Mouse (Mus musculus): Measurements from ENCODE around the gene Ranbp2.
"Not testable (repeated sequence)": the region's sequence is repeated elsewhere in the genome, so short reads cannot be mapped to it uniquely, and the experiment has no call there.

The Ranbp2 gene

DNA sequence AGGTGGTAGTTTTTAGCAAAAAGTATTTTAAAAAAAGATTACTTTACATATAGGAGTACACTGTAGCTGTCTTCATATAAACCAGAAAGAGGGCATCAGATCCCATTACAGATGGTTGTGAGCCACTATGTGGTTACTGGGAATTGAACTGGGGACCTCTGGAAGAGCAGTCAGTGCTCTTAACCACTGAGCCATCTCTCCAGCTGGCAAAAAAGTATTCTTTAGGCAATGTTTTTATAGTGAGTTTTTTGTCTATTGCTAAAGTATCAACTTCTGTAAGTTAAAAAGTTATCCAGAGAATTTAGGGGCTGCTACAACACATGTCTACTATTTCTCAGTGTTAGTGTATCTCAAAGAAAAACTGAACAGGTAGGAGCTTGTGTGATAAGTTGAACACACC is 50.0 kb downstream of the Ranbp2 start:
- no peak for DNase-seq (ENCODE audit: low spot score in 2 of 2)

DNA sequence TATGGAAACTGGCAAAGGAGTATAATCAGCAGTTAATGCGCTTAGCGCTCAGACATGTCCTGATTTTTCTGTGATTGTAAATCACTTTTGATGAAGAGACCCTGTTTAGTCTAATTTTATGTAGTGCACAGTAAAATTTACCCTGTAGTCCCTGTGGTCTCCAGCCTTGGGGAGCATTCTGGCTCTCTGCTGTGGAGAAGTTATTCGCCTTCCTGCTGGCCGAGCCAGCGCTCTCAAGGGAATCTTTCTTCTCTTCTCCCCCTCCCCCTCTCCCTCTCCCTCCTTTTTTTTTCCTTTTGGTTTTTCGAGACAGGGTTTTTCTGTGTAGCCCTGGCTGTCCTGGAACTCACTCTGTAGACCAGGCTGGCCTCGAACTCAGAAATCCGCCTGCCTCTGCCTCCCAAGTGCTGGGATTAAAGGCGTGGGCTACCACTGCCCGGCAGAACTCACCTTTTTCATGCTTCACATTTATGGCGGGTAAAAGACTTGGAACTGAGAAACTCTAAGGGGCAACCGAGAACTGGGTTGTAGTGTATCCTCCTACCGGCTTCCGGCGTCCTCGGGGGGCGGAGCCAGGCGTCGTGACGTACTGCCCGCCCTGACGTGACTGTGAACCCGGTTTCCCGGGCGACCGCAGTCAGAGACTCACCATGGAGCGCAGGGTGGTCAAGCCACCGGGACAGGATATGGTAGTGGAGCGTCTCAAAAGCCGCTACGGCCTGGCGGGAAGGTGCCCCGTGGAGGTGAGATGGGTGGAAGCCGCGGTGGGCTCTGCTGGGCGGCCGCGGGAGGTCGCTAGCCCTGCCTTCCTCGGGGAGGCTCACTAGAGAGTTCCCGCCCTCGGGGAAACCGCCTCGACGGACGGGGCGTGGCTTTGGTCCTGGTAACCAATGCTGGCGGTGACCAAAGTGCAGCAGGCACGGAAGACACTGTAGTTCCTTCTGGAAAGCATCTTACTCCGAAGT is 50.9 kb downstream of the Ranbp2 start, which contains the start of gene Ccdc138:
Gene Ccdc138 (plus strand): TSS at position 629 of the 965 bp plus-strand sequence.
- peak; percentile 86 to 89 for DNase-seq (ENCODE audit: low spot score in 2 of 2)

DNA sequence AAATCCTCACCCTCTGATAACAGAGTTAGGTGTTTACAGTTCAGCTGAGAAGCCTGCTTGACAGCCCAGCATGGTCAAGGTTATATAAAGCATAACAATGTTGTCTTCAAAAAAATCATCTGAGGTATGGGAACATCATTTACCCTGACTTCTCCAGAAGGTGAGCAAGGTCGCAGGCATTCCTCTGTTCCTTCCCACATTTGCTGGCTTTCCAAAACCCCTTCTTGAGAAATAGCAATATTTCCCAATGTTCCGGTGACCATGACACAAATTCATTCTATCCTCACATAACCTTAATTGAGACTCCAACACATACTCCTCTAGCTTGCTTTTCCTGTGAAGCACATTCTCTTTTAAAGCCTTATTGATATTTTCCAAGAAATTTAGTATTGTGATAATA is 51.8 kb downstream of the Ranbp2 start:
- no peak for DNase-seq (ENCODE audit: low spot score in 2 of 2)

DNA sequence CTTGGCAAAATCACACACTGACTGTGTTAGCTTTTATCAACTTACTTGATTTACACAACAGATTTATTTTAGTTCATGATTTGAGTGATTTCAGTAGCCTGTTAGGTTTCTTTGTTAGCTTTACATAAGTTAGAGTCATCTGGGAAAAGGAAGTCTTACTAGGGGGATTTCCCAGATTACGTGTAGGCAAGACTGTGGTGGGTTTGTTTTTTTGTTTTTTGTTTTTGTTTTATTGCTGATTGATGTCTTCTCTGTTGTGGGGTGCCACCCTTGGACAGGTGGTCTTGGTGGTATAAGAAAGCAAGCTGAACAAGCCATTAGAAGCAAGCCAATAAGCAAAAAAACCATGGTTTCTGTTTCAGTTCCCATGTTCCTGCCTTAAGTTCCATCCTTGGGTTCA is 82.6 kb downstream of the Ranbp2 start:
- DNase-seq (ENCODE audit: low spot score in 2 of 2): no peak

DNA sequence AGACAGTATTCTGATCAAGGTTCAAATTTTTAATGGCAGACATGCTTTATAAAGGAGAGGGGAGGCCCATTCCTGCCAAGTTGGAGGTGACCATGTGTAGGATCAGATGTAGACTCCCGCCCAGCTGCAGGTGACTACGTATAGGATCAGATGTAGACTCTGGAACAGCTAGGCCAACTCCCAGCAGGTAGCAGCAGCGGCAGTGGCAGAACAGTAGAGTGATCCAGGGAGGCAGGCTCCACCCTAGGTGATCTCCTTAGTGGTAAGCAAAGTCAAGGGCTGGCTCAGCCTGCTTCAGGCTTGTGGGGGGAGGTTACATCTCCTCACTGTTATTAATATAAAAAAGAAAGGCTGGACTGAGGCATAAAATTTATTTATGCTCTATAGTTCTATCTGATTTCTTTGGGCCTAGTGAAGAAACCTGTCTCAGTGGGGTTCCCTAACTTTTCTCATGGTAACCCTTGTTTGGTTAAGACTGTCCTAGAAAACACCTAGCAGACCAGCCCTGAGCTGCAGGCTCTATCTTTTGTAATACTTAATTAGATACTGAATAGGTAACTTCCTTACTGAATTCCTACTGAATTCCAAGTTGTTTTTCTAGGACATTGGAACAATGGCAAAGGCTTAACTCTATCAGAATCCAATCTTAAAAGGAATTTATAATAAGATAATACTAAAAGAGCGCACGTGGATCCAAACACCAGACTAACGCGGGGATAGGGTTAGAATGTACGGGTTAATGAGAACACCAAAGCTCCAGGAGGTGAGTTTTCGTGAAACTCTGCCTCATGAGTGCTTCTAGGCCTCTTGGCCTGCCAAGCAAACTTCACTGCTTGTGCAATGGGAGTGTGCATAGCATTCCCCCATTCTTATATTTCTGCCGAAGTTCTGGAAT is 84.4 kb downstream of the Ranbp2 start:
- no peak for DNase-seq (ENCODE audit: low spot score in 2 of 2)

DNA sequence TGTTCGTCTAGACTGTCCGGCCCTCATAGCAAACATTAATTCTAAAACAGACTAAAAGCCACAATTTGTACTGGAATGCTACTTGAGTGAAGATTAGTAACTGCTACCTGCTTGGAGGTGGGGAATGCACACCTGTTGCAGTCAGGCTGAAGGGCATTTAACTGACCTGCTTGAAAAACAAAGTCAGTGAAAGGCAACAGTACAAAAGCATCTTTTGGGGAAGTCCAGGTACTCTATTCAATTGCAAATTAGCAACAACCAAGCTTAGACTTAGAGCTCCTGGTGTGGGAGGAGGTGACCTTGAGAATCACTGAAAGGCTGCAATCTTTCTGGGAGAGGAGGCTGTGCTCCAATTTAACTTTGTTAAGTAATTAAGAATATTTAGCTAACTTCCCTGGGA is 85.5 kb downstream of the Ranbp2 start:
- no peak for DNase-seq (ENCODE audit: low spot score in 2 of 2)

DNA sequence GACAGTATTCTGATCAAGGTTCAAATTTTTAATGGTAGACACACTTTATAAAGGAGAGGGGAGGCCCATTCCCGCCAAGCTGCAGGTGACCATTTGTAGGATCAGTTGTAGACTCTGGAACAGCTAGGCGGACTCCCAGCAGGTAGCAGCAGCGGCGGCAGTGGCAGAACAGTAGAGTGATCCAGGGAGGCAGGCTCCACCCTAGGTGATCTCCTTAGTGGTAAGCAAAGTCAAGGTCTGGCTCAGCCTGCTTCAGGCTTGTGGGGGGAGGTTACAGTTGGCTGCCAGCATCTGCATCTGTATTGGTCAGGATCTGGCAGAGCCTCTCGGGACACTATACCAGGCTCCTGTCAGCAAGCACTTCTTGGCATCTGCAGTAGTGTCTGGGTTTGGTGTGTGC is 89.6 kb downstream of the Ranbp2 start:
- not testable (repeated sequence) for DNase-seq (ENCODE audit: low spot score in 2 of 2)

DNA sequence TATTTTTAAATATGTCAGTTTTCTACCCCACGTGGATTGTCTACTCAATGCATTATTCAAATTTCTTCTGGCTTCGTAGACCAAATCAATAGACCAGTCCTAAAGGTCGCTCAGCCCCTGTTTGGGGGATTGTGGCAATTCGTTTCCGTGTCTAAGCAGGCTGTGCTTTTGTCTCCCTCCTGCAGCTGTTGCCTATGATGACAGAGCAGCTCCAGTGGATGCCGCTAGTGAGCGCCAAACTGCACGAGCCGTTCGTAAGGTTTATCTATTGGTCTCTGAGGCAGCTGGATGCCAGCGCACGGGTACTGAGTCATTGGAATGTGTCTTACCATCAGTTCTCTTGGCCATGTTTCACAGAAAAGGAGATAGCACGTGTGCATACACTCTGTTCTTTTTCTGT is 93.9 kb downstream of the Ranbp2 start:
- no peak for DNase-seq (ENCODE audit: low spot score in 2 of 2)
